Mouse (Mus musculus) liver, embryonic 16.5 days (tissue): ENCODE measurements at regions not wholly inside any gene's neighbourhood (a gene's known extent, or its start where the extent isn't known, plus 50 kb on each side); places are given as distances from the start of the nearest gene placed in this dataset.

Source experiments
- ATAC-seq: fragments of 200-750 bp; cut with Nextera tagmentation; 2 replicates; pipeline ENCODE4 v1.8.0; 2017; ENCODE audit warnings: low read depth, mild to moderate bottlenecking, moderate number of reproducible peaks, moderate library complexity
- H3K27ac ChIP-seq: fragments of 300-500 bp; sonication (generic); 2 replicates; pipeline ENCODE4 v1.5.1; 2014; ENCODE audit warnings: mild to moderate bottlenecking, low read length
- H3K27me3 ChIP-seq: fragments of 300-500 bp; sonication (generic); 2 replicates; pipeline ENCODE4 v1.6.1; 2014; ENCODE audit warnings: low read depth, low read length, mixed read lengths; ENCODE audit not compliant: control insufficient read depth, insufficient read depth
- H3K36me3 ChIP-seq: fragments of 300-500 bp; sonication (generic); 2 replicates; pipeline ENCODE4 v1.6.1; 2014; ENCODE audit warnings: mild to moderate bottlenecking; ENCODE audit not compliant: control insufficient read depth, insufficient read depth
- H3K4me1 ChIP-seq: fragments of 300-500 bp; sonication (generic); 2 replicates; pipeline ENCODE4 v1.6.1; 2014; ENCODE audit warnings: low read depth, low read length, mixed read lengths; ENCODE audit not compliant: control insufficient read depth
- H3K4me2 ChIP-seq: fragments of 300-500 bp; sonication (generic); 2 replicates; pipeline ENCODE4 v1.6.1; 2014; ENCODE audit warnings: low read depth, low read length, mixed read lengths
- H3K4me3 ChIP-seq: fragments of 300-500 bp; sonication (generic); 2 replicates; pipeline ENCODE4 v1.5.1; 2014; ENCODE audit warnings: low read depth, mild to moderate bottlenecking, low read length
- H3K9ac ChIP-seq: fragments of 300-500 bp; sonication (generic); 2 replicates; pipeline ENCODE4 v1.6.1; 2014; ENCODE audit warnings: low read depth, low read length
- H3K9me3 ChIP-seq: fragments of 300-500 bp; sonication (generic); replicated peaks from 2 replicates; pipeline ENCODE4 v1.6.1; 2016; ENCODE audit warnings: low read length; ENCODE audit not compliant: control insufficient read depth
- WGBS: fragments of 180-500 bp; shearing (Covaris S2); extraction: QIAGEN DNeasy Blood & Tissue Kit; methylation state at CpG from one replicate; pipeline ENCODE4 v1.1.7; 2014; ENCODE audit not compliant: insufficient replicate concordance; 5-methylcytosine and 5-hydroxymethylcytosine counted together

GRCm38 (mm10) chr19:36273466-36273865 is 74.6 kb upstream of the Pcgf5 start:
- no peak overlapping the region for H3K4me2 ChIP-seq
- H3K4me3 ChIP-seq = no peak overlapping the region
- no peak overlapping the region for H3K9ac ChIP-seq
- no peaks in the 10 kb centered on the region for H3K27me3 ChIP-seq
- WGBS = 11% methylated on average over 3 of the region's 3 CpGs
- no peaks in the 10 kb centered on the region for H3K9me3 ChIP-seq
- no peak overlapping the region for H3K27ac ChIP-seq
- H3K36me3 ChIP-seq = no peaks in the 10 kb centered on the region
- no peak for ATAC-seq
- no peaks in the 10 kb centered on the region for H3K4me1 ChIP-seq

- 64% methylated on average over 4 of the region's 4 CpGs for WGBS
Observed at GRCm38 (mm10) chr19:36285465-36285864, 62.6 kb upstream of the Pcgf5 start.

DNA sequence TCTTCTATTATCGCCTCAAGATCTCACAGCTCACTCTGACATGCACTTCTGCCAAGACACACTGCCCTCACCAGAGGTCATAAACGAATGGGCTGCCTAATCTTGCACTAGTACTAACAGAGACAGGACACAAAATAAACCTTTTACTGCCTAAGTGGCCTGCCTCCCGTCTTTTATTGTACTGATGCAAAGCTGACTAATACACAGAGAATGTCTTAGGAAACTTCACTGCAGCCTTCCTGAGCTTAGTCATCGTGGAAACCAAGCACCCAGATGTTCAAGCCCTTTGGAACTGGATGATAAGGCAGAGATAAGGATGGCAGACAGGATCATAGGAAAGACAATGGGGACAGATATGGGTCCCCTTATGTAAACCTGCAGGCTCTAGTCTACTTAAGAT is 57.3 kb upstream of the Pcgf5 start:
- Histone ChIP-seq H3K27ac (no peak overlapping the region), H3K36me3 (no peaks in the 10 kb centered on the region), H3K4me1 (no peaks in the 10 kb centered on the region), H3K4me2 (no peak overlapping the region), H3K9me3 (no peaks in the 10 kb centered on the region), H3K9ac (no peak overlapping the region), H3K27me3 (no peaks in the 10 kb centered on the region), H3K4me3 (no peak overlapping the region)
- ATAC-seq = no peak
- 15% methylated on average over 4 of the region's 4 CpGs for WGBS

More at GRCm38 (mm10) chr19:36285465-36285864, 62.6 kb upstream of the Pcgf5 start:
- H3K27ac ChIP-seq = no peak overlapping the region
- H3K9ac ChIP-seq = no peak overlapping the region
- H3K4me1 ChIP-seq = no peaks in the 10 kb centered on the region
- no peak overlapping the region for H3K4me2 ChIP-seq
- ATAC-seq = no peak
- no peak overlapping the region for H3K4me3 ChIP-seq
- H3K9me3 ChIP-seq = no peaks in the 10 kb centered on the region
- H3K27me3 ChIP-seq = no peaks in the 10 kb centered on the region
- H3K36me3 ChIP-seq = no peaks in the 10 kb centered on the region

DNA sequence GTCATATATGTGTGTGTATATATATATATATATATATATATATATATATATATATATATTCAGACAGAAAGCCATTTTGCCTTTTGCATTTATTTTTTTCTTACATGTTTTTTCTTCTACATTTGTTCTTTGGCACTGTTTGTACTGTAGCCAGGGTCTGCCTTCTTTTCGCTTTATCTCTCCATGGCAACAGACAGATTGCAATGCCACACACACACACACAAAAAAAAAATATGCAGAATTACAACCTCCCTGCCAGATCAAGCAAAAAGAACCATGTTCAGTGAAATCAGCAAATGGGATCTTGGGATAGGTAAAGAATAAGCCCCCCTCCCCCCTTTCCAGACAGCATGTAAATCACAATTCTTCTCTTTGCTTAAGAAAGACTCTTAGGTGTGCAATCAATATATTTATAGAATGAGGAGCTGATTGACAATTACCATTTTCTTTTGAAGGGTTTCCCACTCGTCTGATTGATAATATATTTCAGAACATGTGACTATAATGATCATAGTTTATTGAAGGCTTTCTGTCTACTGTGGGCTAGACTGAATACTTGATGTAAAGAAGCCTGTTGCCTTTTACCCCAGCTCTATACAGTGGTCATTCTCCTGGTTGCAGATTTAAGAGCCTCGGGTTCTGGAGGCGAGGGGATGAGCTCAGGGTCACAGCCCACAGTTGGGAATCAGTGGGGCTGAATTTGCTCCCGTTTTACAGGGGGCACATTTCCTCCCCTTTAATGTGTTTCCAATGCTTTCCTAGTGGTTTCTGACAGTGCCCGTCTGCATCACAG is 54.7 kb upstream of the Pcgf5 start:
- Histone ChIP-seq H3K27ac (no peak overlapping the region), H3K9ac (no peak overlapping the region), H3K4me2 (no peak overlapping the region), H3K9me3 (no peaks in the 10 kb centered on the region), H3K4me3 (no peak overlapping the region), H3K4me1 (no peaks in the 10 kb centered on the region), H3K27me3 (no peaks in the 10 kb centered on the region), H3K36me3 (no peaks in the 10 kb centered on the region)
- no peak for ATAC-seq
- WGBS = 59% methylated on average over 6 of the region's 6 CpGs
